Mouse (Mus musculus): Measurements from ENCODE around the gene Apbb2. TPM values are rescaled to one million over a fixed set of nuclear protein-coding genes. Genes with fewer than 3 reads are reported as not detected.

Gene Apbb2
- total and polyA plus RNA-seq, 3 experiments = 0.34 to 0.40 (median 0.34) TPM

DNA sequence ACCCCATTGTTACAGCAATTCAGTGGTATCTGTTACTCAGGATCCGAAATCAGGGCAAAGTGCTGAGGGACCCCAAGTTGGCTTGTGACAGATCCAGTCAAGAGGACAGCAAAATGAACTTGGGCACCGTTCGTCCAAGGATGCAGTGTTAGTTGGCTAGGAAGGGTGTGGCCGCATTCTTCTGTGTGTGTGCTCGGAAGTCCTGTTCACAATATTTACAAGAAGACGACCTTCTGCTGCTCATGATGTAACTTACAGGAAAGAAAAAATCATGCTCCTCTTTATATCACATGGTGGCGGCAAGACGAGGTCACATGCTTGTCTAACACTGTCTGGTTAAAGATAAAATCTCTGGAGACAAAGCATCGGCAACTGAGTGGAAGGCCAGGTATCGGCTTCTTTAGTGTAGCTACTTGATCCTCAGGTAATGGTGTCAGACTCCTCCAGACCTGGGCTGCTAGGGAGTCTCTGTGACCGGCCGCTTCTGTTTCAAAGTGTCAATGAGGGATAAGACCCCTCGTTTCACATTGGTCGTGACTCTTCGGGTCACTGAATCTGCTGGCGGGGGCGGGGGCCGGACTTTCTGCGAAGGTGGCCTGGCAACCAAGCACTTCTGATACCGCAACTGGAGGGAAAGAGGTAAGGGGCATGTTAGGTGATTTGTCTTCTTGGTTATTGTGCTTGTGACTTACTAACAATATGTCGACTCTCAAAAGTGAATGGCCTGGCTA lies 316.3 kb downstream of the Apbb2 start:
- Histone ChIP-seq H3K9me3 (replicated peaks; ENCODE audit: low read length) (no peaks in the 10 kb centered on the region), H3K4me1 (ENCODE audit: control insufficient read depth in 1 of 2, insufficient read depth in 2 of 2) (no peaks in the 10 kb centered on the region), H3K27me3 (replicated peaks) (no peaks in the 10 kb centered on the region), H3K9ac (ENCODE audit: insufficient read depth, low read depth) (no peak overlapping the region), H3K27ac (ENCODE audit: insufficient read depth, low read depth) (no peak overlapping the region), H3K4me3 (replicated peaks in 1 of 3; ENCODE audit: low read depth in 2 of 3, low read length in 2 of 3, poor library complexity in 1 of 3) (no peak overlapping the region), H3K4me2 (ENCODE audit: insufficient read depth, low read depth, poor library complexity, severe bottlenecking) (no peak overlapping the region), H3K36me3 (replicated peaks in 1 of 2; ENCODE audit: control insufficient read depth in 1 of 2, insufficient read depth in 1 of 2, low read length in 1 of 2) (no peaks in the 10 kb centered on the region), H3K79me2 (replicated peaks; ENCODE audit: control insufficient read depth, extremely low read depth, insufficient read depth, poor library complexity, severe bottlenecking) (no peaks in the 10 kb centered on the region)
- dilution Hi-C loops (cut with MboI; ENCODE audit: extremely low pct_ligation_motif_present, extremely low pct_unique_long_range_greater_than_20kb, low sequenced_read_pairs) (no loop called here), in situ Hi-C loops (cut with MboI; ENCODE audit: low pct_ligation_motif_present, low pct_unique_long_range_greater_than_20kb, low sequenced_read_pairs) (no loop called here)
- TF ChIP-seq USF1 (IDR thresholded peaks at IDR 0.05; ENCODE audit: low read depth, low read length) = no peak
- no peak for TF ChIP-seq RAD21 (IDR thresholded peaks at IDR 0.05; ENCODE audit: low read depth, low read length)
- TF ChIP-seq HCFC1 (IDR thresholded peaks at IDR 0.05; ENCODE audit: low read depth, low read length) = no peak
- TF ChIP-seq MAFK (IDR thresholded peaks at IDR 0.05; ENCODE audit: insufficient replicate concordance, low read length) = no peak
- no peak for TF ChIP-seq MYC (IDR thresholded peaks at IDR 0.05; ENCODE audit: low read depth, low read length)
- TF ChIP-seq JUN (IDR thresholded peaks at IDR 0.05; ENCODE audit: insufficient read depth, low read depth, low read length) = no peak
- no peak for TF ChIP-seq NELFE (IDR thresholded peaks at IDR 0.05; ENCODE audit: low read depth, low read length)
- TF ChIP-seq RCOR1 (conservative IDR thresholded peaks at IDR 0.05; ENCODE audit: low read depth, low read length) = no peak
- no peak for TF ChIP-seq E2F4 (IDR thresholded peaks at IDR 0.05; ENCODE audit: insufficient replicate concordance, low read depth, low read length)
- TF ChIP-seq SIN3A (IDR thresholded peaks at IDR 0.05; ENCODE audit: low read length) = no peak
- no peak for DNase-seq (ENCODE audit: extremely low read depth)

DNA sequence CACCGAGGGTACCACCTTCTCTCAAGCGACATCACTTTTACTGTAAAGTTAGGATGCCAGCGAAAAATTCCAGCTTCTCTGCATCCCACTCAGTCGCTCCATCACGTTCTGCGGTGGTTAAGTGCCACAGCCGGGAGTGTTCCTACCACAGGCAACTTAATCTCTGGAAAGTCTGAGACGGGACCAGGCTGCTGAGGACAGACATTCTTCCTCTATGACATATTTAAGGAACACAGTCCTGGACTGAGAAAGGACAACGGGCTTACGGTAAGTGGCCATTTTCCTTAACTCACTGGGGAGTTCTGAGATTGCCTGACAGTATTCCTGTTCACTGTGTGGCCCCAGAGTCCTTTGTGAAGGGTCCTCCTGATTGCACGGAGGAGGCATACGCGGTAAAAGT lies 318.0 kb downstream of the Apbb2 start:
- Histone ChIP-seq H3K36me3 (replicated peaks in 1 of 2; ENCODE audit: control insufficient read depth in 1 of 2, insufficient read depth in 1 of 2, low read length in 1 of 2) (no peaks in the 10 kb centered on the region), H3K27ac (ENCODE audit: insufficient read depth, low read depth) (no peak overlapping the region), H3K9ac (ENCODE audit: insufficient read depth, low read depth) (no peak overlapping the region), H3K27me3 (replicated peaks) (no peaks in the 10 kb centered on the region), H3K4me1 (ENCODE audit: control insufficient read depth in 1 of 2, insufficient read depth in 2 of 2) (no peaks in the 10 kb centered on the region), H3K9me3 (replicated peaks; ENCODE audit: low read length) (no peaks in the 10 kb centered on the region), H3K4me3 (replicated peaks in 1 of 3; ENCODE audit: low read depth in 2 of 3, low read length in 2 of 3, poor library complexity in 1 of 3) (no peak overlapping the region), H3K4me2 (ENCODE audit: insufficient read depth, low read depth, poor library complexity, severe bottlenecking) (no peak overlapping the region), H3K79me2 (replicated peaks; ENCODE audit: control insufficient read depth, extremely low read depth, insufficient read depth, poor library complexity, severe bottlenecking) (no peaks in the 10 kb centered on the region)
- TF ChIP-seq GABPA (IDR thresholded peaks at IDR 0.05; ENCODE audit: insufficient replicate concordance, low read depth, low read length) (no peak), POLR2A (IDR thresholded peaks at IDR 0.05; ENCODE audit: low read depth, low read length) (no peak), ZKSCAN1 (IDR thresholded peaks at IDR 0.05; ENCODE audit: borderline replicate concordance, low read depth, low read length) (no peak), KAT2A (IDR thresholded peaks at IDR 0.05; ENCODE audit: insufficient replicate concordance, low read length) (no peak), EP300 (IDR thresholded peaks at IDR 0.05; ENCODE audit: low read length) (no peak), HCFC1 (IDR thresholded peaks at IDR 0.05; ENCODE audit: low read depth, low read length) (no peak), JUN (IDR thresholded peaks at IDR 0.05; ENCODE audit: insufficient read depth, low read depth, low read length) (no peak), RCOR1 (conservative IDR thresholded peaks at IDR 0.05; ENCODE audit: low read depth, low read length) (no peak)
- DNase-seq (ENCODE audit: extremely low read depth) = no peak
- dilution Hi-C loops (cut with MboI; ENCODE audit: extremely low pct_ligation_motif_present, extremely low pct_unique_long_range_greater_than_20kb, low sequenced_read_pairs) = no loop called here
- in situ Hi-C loops (cut with MboI; ENCODE audit: low pct_ligation_motif_present, low pct_unique_long_range_greater_than_20kb, low sequenced_read_pairs) = no loop called here

Measured in CH12.LX (cell line).